Mouse (Mus musculus): ENCODE measurements around the gene Lyzl4. TPM values are rescaled to one million over a fixed set of nuclear protein-coding genes. Genes with fewer than 3 reads are reported as not detected.
A peak's percentile ranks its signal among the peaks of the same experiment; 100 is the strongest.
"Not testable (repeated sequence)": the region's sequence is repeated elsewhere in the genome, so short reads cannot be mapped to it uniquely, and the experiment has no call there.

The Lyzl4 gene
- polyA plus RNA-seq, 1 experiment from 2014 or later = not detected

- Histone ChIP-seq H3K4me2 (no peak overlapping the region), H3K27ac (ENCODE audit: low read depth) (no peak overlapping the region), H3K4me1 (ENCODE audit: insufficient read depth) (no peaks in the 10 kb centered on the region), H3K27me3 (ENCODE audit: insufficient read depth, low read length) (no peaks in the 10 kb centered on the region), H3K9ac (no peak overlapping the region), H3K36me3 (ENCODE audit: insufficient read depth) (no peaks in the 10 kb centered on the region), H3K4me3 (ENCODE audit: low read depth, low read length) (no peak overlapping the region), H3K9me3 (ENCODE audit: low read depth, low read length) (no peaks in the 10 kb centered on the region)
- DNase-seq = peak; percentile 93
- TF ChIP-seq CTCF (IDR thresholded peaks at IDR 0.05; ENCODE audit: low read depth) = peak; percentile 94
- ATAC-seq (ENCODE audit: insufficient read depth) = peak; percentile 82
- 53% methylated on average over 12 of the region's 12 CpGs for WGBS
Observed at GRCm38 (mm10) chr9:121605414-121606278, 36.2 kb downstream of the Lyzl4 start.

GRCm38 (mm10) chr9:121602381-121602780 is 39.5 kb downstream of the Lyzl4 start:
- Histone ChIP-seq H3K4me3 (ENCODE audit: low read depth, low read length) (no peak overlapping the region), H3K27ac (ENCODE audit: low read depth) (no peak overlapping the region), H3K27me3 (ENCODE audit: insufficient read depth, low read length) (no peaks in the 10 kb centered on the region), H3K4me2 (no peak overlapping the region), H3K4me1 (ENCODE audit: insufficient read depth) (no peaks in the 10 kb centered on the region), H3K9me3 (ENCODE audit: low read depth, low read length) (no peaks in the 10 kb centered on the region), H3K36me3 (ENCODE audit: insufficient read depth) (no peaks in the 10 kb centered on the region), H3K9ac (no peak overlapping the region)
- no peak for ATAC-seq (ENCODE audit: insufficient read depth)
- peak; percentile 51 for DNase-seq
- TF ChIP-seq CTCF (IDR thresholded peaks at IDR 0.05; ENCODE audit: low read depth) = no peak
- 58% methylated on average over 2 of the region's 2 CpGs for WGBS

GRCm38 (mm10) chr9:121600861-121601427 is 41.0 kb downstream of the Lyzl4 start:
- H3K9me3 ChIP-seq (ENCODE audit: low read depth, low read length) = no peaks in the 10 kb centered on the region
- no peak for TF ChIP-seq CTCF (IDR thresholded peaks at IDR 0.05; ENCODE audit: low read depth)
- no peak overlapping the region for H3K9ac ChIP-seq
- DNase-seq (peak; percentile 36), ATAC-seq (ENCODE audit: insufficient read depth) (peak; percentile 36; the same call in 1 of the 2 replicates)
- no peaks in the 10 kb centered on the region for H3K36me3 ChIP-seq (ENCODE audit: insufficient read depth)
- H3K4me1 ChIP-seq (ENCODE audit: insufficient read depth) = no peaks in the 10 kb centered on the region
- WGBS = 17% methylated on average over 6 of the region's 6 CpGs
- H3K27me3 ChIP-seq (ENCODE audit: insufficient read depth, low read length) = no peaks in the 10 kb centered on the region
- no peak overlapping the region for H3K4me2 ChIP-seq
- no peak overlapping the region for H3K4me3 ChIP-seq (ENCODE audit: low read depth, low read length)
- no peak overlapping the region for H3K27ac ChIP-seq (ENCODE audit: low read depth)

GRCm38 (mm10) chr9:121600201-121600860 is 41.6 kb downstream of the Lyzl4 start:
- TF ChIP-seq CTCF (IDR thresholded peaks at IDR 0.05; ENCODE audit: low read depth) = no peak
- H3K9me3 ChIP-seq (ENCODE audit: low read depth, low read length) = no peaks in the 10 kb centered on the region
- no peak overlapping the region for H3K9ac ChIP-seq
- H3K36me3 ChIP-seq (ENCODE audit: insufficient read depth) = no peaks in the 10 kb centered on the region
- H3K27ac ChIP-seq (ENCODE audit: low read depth) = no peak overlapping the region
- no peak overlapping the region for H3K4me3 ChIP-seq (ENCODE audit: low read depth, low read length)
- no peak for ATAC-seq (ENCODE audit: insufficient read depth)
- 23% methylated on average over 13 of the region's 13 CpGs for WGBS
- peak; percentile 16 for DNase-seq
- no peaks in the 10 kb centered on the region for H3K27me3 ChIP-seq (ENCODE audit: insufficient read depth, low read length)
- no peaks in the 10 kb centered on the region for H3K4me1 ChIP-seq (ENCODE audit: insufficient read depth)
- no peak overlapping the region for H3K4me2 ChIP-seq

DNA sequence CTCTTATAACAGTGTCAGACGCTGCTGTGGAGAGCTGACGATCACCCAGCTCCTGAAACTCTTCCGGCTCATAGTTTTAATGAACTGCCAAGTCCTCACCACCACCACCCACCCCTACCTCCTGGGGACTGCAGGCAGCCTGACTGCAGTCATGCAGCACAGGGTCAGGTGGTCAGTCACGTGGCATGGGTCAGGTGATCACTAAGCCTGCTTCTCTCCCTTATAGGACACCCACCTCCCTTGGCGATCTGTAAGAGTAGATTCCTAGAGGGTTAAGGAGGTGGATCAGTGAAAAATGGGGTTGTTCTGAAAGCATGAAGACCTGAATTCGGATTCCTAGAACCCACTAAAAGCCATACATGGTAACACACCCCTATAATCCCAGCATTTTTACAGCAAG is 42.3 kb downstream of the Lyzl4 start:
- H3K36me3 ChIP-seq (ENCODE audit: insufficient read depth) = no peaks in the 10 kb centered on the region
- ATAC-seq (ENCODE audit: insufficient read depth) = no peak
- H3K9ac ChIP-seq = no peak overlapping the region
- no peak for DNase-seq
- H3K27ac ChIP-seq (ENCODE audit: low read depth) = no peak overlapping the region
- H3K4me1 ChIP-seq (ENCODE audit: insufficient read depth) = no peaks in the 10 kb centered on the region
- H3K9me3 ChIP-seq (ENCODE audit: low read depth, low read length) = no peaks in the 10 kb centered on the region
- WGBS = 64% methylated on average over 6 of the region's 6 CpGs
- H3K27me3 ChIP-seq (ENCODE audit: insufficient read depth, low read length) = no peaks in the 10 kb centered on the region
- H3K4me2 ChIP-seq = no peak overlapping the region
- H3K4me3 ChIP-seq (ENCODE audit: low read depth, low read length) = no peak overlapping the region
- TF ChIP-seq CTCF (IDR thresholded peaks at IDR 0.05; ENCODE audit: low read depth) = no peak

- no peak for TF ChIP-seq CTCF (IDR thresholded peaks at IDR 0.05; ENCODE audit: low read depth)
- no peak for DNase-seq
- H3K9me3 ChIP-seq (ENCODE audit: low read depth, low read length) = no peaks in the 10 kb centered on the region
Observed at GRCm38 (mm10) chr9:121598106-121598505, 43.8 kb downstream of the Lyzl4 start.

GRCm38 (mm10) chr9:121594771-121595170 is 47.1 kb downstream of the Lyzl4 start:
- DNase-seq (no peak), ATAC-seq (ENCODE audit: insufficient read depth) (no peak)
- H3K4me1 ChIP-seq (ENCODE audit: insufficient read depth) = no peaks in the 10 kb centered on the region; the same call in 1 of the 2 replicates
- no peaks in the 10 kb centered on the region for H3K27me3 ChIP-seq (ENCODE audit: insufficient read depth, low read length)
- no peak overlapping the region for H3K4me3 ChIP-seq (ENCODE audit: low read depth, low read length)
- 63% methylated on average over 4 of the region's 4 CpGs for WGBS
- H3K36me3 ChIP-seq (ENCODE audit: insufficient read depth) = no peaks in the 10 kb centered on the region
- no peak overlapping the region for H3K4me2 ChIP-seq
- H3K27ac ChIP-seq (ENCODE audit: low read depth) = no peak overlapping the region
- H3K9me3 ChIP-seq (ENCODE audit: low read depth, low read length) = no peaks in the 10 kb centered on the region
- H3K9ac ChIP-seq = no peak overlapping the region
- TF ChIP-seq CTCF (IDR thresholded peaks at IDR 0.05; ENCODE audit: low read depth) = no peak

More at GRCm38 (mm10) chr9:121598106-121598505, 43.8 kb downstream of the Lyzl4 start:
- ATAC-seq (ENCODE audit: insufficient read depth) = no peak
- Histone ChIP-seq H3K36me3 (ENCODE audit: insufficient read depth) (no peaks in the 10 kb centered on the region), H3K27ac (ENCODE audit: low read depth) (no peak overlapping the region), H3K4me1 (ENCODE audit: insufficient read depth) (no peaks in the 10 kb centered on the region), H3K4me2 (no peak overlapping the region), H3K27me3 (ENCODE audit: insufficient read depth, low read length) (no peaks in the 10 kb centered on the region), H3K4me3 (ENCODE audit: low read depth, low read length) (no peak overlapping the region), H3K9ac (no peak overlapping the region)
- WGBS = 49% methylated on average over 2 of the region's 2 CpGs

DNA sequence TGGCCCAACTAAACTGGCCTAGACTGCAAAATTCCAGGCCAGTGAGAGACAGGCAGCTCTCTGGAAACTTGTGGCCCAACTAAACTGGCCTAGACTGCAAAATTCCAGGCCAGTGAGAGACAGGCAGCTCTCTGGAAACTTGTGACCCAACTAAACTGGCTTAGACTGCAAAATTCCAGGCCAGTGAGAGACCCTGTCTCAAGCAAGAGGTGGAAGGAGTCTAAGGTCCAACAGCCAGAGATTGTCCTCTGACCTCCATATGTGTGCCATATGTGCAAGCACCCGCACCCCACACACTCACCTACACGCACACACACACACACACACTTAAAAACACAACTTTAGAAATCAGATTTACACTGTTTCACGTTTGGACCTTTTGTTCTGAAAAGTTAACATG is 48.1 kb downstream of the Lyzl4 start:
- not testable (repeated sequence) for ATAC-seq (ENCODE audit: insufficient read depth); H3K9me3 ChIP-seq (ENCODE audit: low read depth, low read length)

More for the DNA sequence above, 48.1 kb downstream of the Lyzl4 start:
- H3K27ac ChIP-seq (ENCODE audit: low read depth); H3K4me1 ChIP-seq (ENCODE audit: insufficient read depth); H3K9ac ChIP-seq; H3K4me2 ChIP-seq; DNase-seq; H3K36me3 ChIP-seq (ENCODE audit: insufficient read depth); H3K27me3 ChIP-seq (ENCODE audit: insufficient read depth, low read length); H3K4me3 ChIP-seq (ENCODE audit: low read depth, low read length): not testable (repeated sequence)
- 83% methylated on average over 3 of the region's 3 CpGs for WGBS
